Mouse (Mus musculus) heart, embryonic 16.5 days (tissue): ENCODE data around the gene Gipc2. TPM values are rescaled to one million over a fixed set of nuclear protein-coding genes. Genes with fewer than 3 reads are reported as not detected.
"Not testable (repeated sequence)": the region's sequence is repeated elsewhere in the genome, so short reads cannot be mapped to it uniquely, and the experiment has no call there.

Experiments
- ATAC-seq: fragments of 200-750 bp; cut with Nextera tagmentation; replicated peaks from 2 replicates; pipeline ENCODE4 v1.8.0; 2017; ENCODE audit warnings: moderate number of reproducible peaks; ENCODE audit not compliant: insufficient read depth, low FRiP score; ENCODE audit errors: extremely low read depth
- H3K27ac ChIP-seq: fragments of 300-500 bp; sonication (generic); 2 replicates; pipeline ENCODE4 v1.5.1; 2014; ENCODE audit warnings: mild to moderate bottlenecking, low read length, control low read depth, moderate library complexity
- H3K27me3 ChIP-seq: fragments of 300-500 bp; sonication (generic); 2 replicates; pipeline ENCODE4 v1.6.1; 2014; ENCODE audit warnings: low read length, mixed read lengths; ENCODE audit not compliant: control insufficient read depth, insufficient read depth
- H3K36me3 ChIP-seq: fragments of 300-500 bp; sonication (generic); 2 replicates; pipeline ENCODE4 v1.6.1; 2014; ENCODE audit not compliant: control insufficient read depth, insufficient read depth
- H3K4me1 ChIP-seq: fragments of 300-500 bp; sonication (generic); 2 replicates; pipeline ENCODE4 v1.6.1; 2014; ENCODE audit warnings: low read length, mixed read lengths; ENCODE audit not compliant: control insufficient read depth, insufficient read depth
- H3K4me2 ChIP-seq: fragments of 300-500 bp; sonication (generic); 2 replicates; pipeline ENCODE4 v1.6.1; 2014; ENCODE audit warnings: low read depth, mild to moderate bottlenecking, control low read depth, low read length
- H3K4me3 ChIP-seq: fragments of 300-500 bp; sonication (generic); 2 replicates; pipeline ENCODE4 v1.5.1; 2014; ENCODE audit warnings: mild to moderate bottlenecking, control low read depth, low read length
- H3K9ac ChIP-seq: fragments of 300-500 bp; sonication (generic); 2 replicates; pipeline ENCODE4 v1.6.1; 2014; ENCODE audit warnings: low read length, control low read depth
- H3K9me3 ChIP-seq: fragments of 300-500 bp; sonication (generic); replicated peaks from 2 replicates; pipeline ENCODE4 v1.6.1; 2016; ENCODE audit warnings: low read length; ENCODE audit not compliant: control insufficient read depth
- WGBS: fragments of 180-500 bp; shearing (Covaris S2); extraction: QIAGEN DNeasy Blood & Tissue Kit; methylation state at CpG from one replicate; pipeline ENCODE4 v1.1.7; 2014; 5-methylcytosine and 5-hydroxymethylcytosine counted together
- polyA plus RNA-seq: library from polyadenylated mRNA; unstranded; fragments of >200 nt; fragmentation: Nextera tagmentation; extraction: Ambion mirVana; gene quantifications from 2 replicates; pipeline ENCODE4 v1.2.1, GENCODE M21; 2015

Gene Gipc2
- polyA plus RNA-seq, 1 experiment from 2014 or later = 5.7 TPM

DNA sequence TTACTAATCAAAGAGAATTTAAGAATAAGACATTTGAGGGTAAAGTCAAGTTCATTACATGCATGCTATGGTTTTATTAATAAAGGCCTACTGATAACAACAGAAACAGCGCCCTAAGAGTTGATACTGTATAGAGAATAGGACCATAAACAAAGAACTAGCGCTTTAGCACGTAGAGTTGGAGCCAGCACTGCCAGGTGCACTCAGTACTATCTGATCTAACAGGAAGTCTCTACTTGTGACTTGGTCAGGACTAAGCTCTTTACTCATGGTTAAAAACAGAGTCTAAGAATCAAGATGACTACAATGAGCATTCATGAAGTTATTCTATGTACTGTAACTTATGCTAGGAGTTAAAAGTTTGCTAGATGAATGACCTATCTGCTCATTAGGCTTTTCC, 38.5 kb upstream of the Gipc2 start:
- peak overlapping the region; percentile 38; the same call in 1 of the 2 replicates for H3K27ac ChIP-seq
- H3K4me3 ChIP-seq = no peak overlapping the region
- no peaks in the 10 kb centered on the region for H3K9me3 ChIP-seq
- H3K27me3 ChIP-seq = no peaks in the 10 kb centered on the region
- no peak overlapping the region for H3K4me2 ChIP-seq
- 70% methylated on average over 3 of the region's 3 CpGs for WGBS
- 0 out of 2 replicates have a peak, but pooled peaks have one; percentile 53 for ATAC-seq
- peaks cover 12% of the 10 kb centered on the region for H3K4me1 ChIP-seq
- no peaks in the 10 kb centered on the region for H3K36me3 ChIP-seq
- no peak overlapping the region for H3K9ac ChIP-seq

DNA sequence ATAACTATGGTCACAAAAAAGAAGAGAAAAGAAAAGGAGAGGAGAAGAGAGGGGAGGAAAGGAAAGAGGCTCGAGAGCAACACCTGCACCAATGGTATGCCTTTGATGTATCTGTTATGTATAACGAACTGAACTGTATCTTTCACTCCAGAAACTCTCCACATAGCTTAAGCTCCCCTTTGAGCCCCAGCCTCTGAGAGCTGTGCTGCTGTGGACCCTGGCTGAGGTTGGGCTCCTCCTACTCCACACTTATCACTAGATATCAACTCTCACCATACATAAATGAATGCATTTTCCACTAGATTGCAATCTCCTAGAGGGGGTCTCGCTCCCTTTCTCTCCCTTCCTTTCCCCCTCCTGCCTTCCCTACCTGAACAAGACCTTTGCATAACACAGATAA, 38.0 kb upstream of the Gipc2 start:
- Histone ChIP-seq H3K4me1 (peaks cover 8% of the 10 kb centered on the region), H3K27me3 (no peaks in the 10 kb centered on the region), H3K9me3 (no peaks in the 10 kb centered on the region), H3K36me3 (no peaks in the 10 kb centered on the region), H3K4me3 (no peak overlapping the region), H3K9ac (no peak overlapping the region), H3K27ac (peak overlapping the region; percentile 38; the same call in 1 of the 2 replicates), H3K4me2 (no peak overlapping the region)
- peak; percentile 79 for ATAC-seq
- WGBS = 47% methylated on average over 3 of the region's 3 CpGs

- Histone ChIP-seq H3K27me3 (no peaks in the 10 kb centered on the region), H3K9me3 (no peaks in the 10 kb centered on the region), H3K36me3 (no peaks in the 10 kb centered on the region), H3K4me2 (no peak overlapping the region), H3K9ac (no peak overlapping the region), H3K4me3 (no peak overlapping the region), H3K4me1 (peaks cover 5% of the 10 kb centered on the region), H3K27ac (peak overlapping the region; percentile 27; the same call in 1 of the 2 replicates)
- ATAC-seq = no peak
- WGBS = 73% methylated on average over 6 of the region's 6 CpGs
These were observed 37.4 kb upstream of the Gipc2 start for GRCm38 (mm10) chr3:152203411-152203810.

DNA sequence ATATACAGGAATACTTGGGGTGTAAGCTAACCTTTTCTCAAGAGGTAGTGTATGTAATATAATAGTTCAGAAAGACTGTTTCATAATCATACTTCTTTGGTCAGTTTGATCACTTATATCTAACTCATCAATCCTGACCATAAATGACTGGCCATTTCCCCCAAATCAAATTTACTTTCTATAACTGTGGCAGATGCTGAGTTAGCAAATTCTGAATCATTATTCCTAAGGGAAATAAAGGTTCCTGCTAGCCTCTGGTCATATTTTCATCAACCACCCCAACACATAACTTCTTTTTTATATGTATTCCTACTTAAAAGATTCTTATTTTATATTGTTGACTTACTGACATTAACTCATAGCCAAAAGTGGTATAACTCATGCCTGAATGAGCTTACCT, 36.9 kb upstream of the Gipc2 start:
- ATAC-seq = no peak
- H3K4me1 ChIP-seq = peaks cover 3% of the 10 kb centered on the region
- no peaks in the 10 kb centered on the region for H3K36me3 ChIP-seq

GRCm38 (mm10) chr3:152201651-152202050, 35.6 kb upstream of the Gipc2 start:
- no peak overlapping the region for H3K27ac ChIP-seq

More for the DNA sequence above, 36.9 kb upstream of the Gipc2 start:
- Histone ChIP-seq H3K9me3 (no peaks in the 10 kb centered on the region), H3K27ac (no peak overlapping the region), H3K4me3 (no peak overlapping the region), H3K27me3 (no peaks in the 10 kb centered on the region), H3K9ac (no peak overlapping the region), H3K4me2 (no peak overlapping the region)

GRCm38 (mm10) chr3:152201181-152201580, 35.2 kb upstream of the Gipc2 start:
- H3K27me3 ChIP-seq = no peaks in the 10 kb centered on the region
- ATAC-seq = no peak
- no peak overlapping the region for H3K4me2 ChIP-seq
- no peak overlapping the region for H3K4me3 ChIP-seq
- H3K9me3 ChIP-seq = no peaks in the 10 kb centered on the region
- H3K27ac ChIP-seq = no peak overlapping the region
- H3K4me1 ChIP-seq = peaks cover 3% of the 10 kb centered on the region
- H3K36me3 ChIP-seq = no peaks in the 10 kb centered on the region
- H3K9ac ChIP-seq = no peak overlapping the region
- WGBS = 94% methylated on average over 3 of the region's 3 CpGs

More at GRCm38 (mm10) chr3:152201651-152202050, 35.6 kb upstream of the Gipc2 start:
- Histone ChIP-seq H3K4me3 (no peak overlapping the region), H3K36me3 (no peaks in the 10 kb centered on the region), H3K4me1 (peaks cover 3% of the 10 kb centered on the region), H3K9ac (no peak overlapping the region), H3K9me3 (no peaks in the 10 kb centered on the region), H3K4me2 (no peak overlapping the region), H3K27me3 (no peaks in the 10 kb centered on the region)
- ATAC-seq = no peak
- WGBS = 67% methylated on average over 2 of the region's 2 CpGs

DNA sequence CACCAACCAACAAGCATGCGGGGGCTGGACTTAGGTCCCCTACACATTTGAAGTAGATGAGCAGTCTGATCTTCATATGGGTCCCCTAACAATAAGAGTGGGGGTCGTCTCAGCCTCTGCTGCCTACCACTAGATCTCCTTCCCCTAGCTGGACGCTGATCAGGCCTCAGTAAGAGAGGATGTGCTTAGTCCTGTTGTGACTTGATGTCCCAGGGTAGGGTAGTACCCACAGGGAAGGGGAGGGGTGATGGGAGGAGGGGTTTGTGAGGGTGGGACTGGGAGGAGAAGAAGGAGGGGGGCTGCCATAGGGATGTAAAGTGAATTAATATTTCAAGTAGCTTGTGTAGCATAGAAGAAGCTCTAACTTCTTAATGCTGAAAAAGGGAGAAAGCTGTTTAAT, 33.1 kb upstream of the Gipc2 start:
- no peaks in the 10 kb centered on the region for H3K9me3 ChIP-seq
- no peak overlapping the region for H3K4me2 ChIP-seq
- no peak overlapping the region for H3K9ac ChIP-seq
- H3K27ac ChIP-seq = no peak overlapping the region
- no peaks in the 10 kb centered on the region for H3K27me3 ChIP-seq
- H3K36me3 ChIP-seq = no peaks in the 10 kb centered on the region
- no peaks in the 10 kb centered on the region; the same call in 1 of the 2 replicates for H3K4me1 ChIP-seq
- 64% methylated on average over 3 of the region's 3 CpGs for WGBS
- ATAC-seq = no peak
- H3K4me3 ChIP-seq = no peak overlapping the region

- H3K4me2 ChIP-seq, H3K4me3 ChIP-seq, H3K9ac ChIP-seq, H3K4me1 ChIP-seq, ATAC-seq, H3K9me3 ChIP-seq, H3K27ac ChIP-seq, H3K36me3 ChIP-seq, H3K27me3 ChIP-seq: not testable (repeated sequence)
- WGBS = 47% methylated on average over 2 of the region's 2 CpGs
These were observed 31.2 kb upstream of the Gipc2 start for GRCm38 (mm10) chr3:152197246-152197645.

- H3K9me3 ChIP-seq = no peaks in the 10 kb centered on the region
- under 1% methylated on average over 17 of the region's 17 CpGs for WGBS
- peak overlapping the region; percentile 88 for H3K27ac ChIP-seq
- peak overlapping the region; percentile 59 for H3K4me3 ChIP-seq
- peak overlapping the region; percentile 87 for H3K9ac ChIP-seq
- peak; percentile 97 for ATAC-seq
- H3K4me1 ChIP-seq = peaks cover 19% of the 10 kb centered on the region
- no peaks in the 10 kb centered on the region for H3K27me3 ChIP-seq
- no peaks in the 10 kb centered on the region for H3K36me3 ChIP-seq
- peak overlapping the region; percentile 58 for H3K4me2 ChIP-seq
These were observed 27.6 kb upstream of the Gipc2 start for GRCm38 (mm10) chr3:152193635-152194097.
